Mouse (Mus musculus) adrenal gland, adult (tissue): ENCODE data around the gene Slc25a41.

Experiments used
- DNase-seq, 2 experiments: peaks; one replicate each; pipeline ENCODE4 v3.0.0; 2022 to 2023; ENCODE audit warnings: low spot score in 1 of 2; ENCODE audit not compliant: inconsistent age in 2 of 2

Slc25a41 gene

DNA sequence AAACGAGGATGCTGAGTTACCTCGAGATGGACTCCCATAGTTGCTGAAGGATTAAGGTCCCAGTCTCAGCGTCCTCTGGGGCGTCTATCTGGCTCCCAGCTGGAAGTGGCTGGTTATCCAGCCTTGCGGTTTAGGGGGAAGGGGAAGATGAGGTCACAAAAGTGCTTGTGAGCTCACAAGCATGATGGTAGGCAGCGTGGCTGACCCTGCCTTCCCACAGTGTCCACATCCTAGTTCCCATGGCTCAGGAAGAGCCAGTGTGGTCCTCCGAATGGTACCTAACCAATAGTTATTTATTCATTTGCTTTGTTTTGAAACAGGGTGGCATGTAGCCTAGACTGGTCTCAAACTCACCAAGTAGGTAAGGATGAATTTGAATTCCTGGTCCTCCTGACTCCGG is at the start of gene Slc25a41:
Gene Slc25a41 (minus strand): TSS at position 101 of the 400 bp plus-strand sequence.
- no peak for DNase-seq

DNA sequence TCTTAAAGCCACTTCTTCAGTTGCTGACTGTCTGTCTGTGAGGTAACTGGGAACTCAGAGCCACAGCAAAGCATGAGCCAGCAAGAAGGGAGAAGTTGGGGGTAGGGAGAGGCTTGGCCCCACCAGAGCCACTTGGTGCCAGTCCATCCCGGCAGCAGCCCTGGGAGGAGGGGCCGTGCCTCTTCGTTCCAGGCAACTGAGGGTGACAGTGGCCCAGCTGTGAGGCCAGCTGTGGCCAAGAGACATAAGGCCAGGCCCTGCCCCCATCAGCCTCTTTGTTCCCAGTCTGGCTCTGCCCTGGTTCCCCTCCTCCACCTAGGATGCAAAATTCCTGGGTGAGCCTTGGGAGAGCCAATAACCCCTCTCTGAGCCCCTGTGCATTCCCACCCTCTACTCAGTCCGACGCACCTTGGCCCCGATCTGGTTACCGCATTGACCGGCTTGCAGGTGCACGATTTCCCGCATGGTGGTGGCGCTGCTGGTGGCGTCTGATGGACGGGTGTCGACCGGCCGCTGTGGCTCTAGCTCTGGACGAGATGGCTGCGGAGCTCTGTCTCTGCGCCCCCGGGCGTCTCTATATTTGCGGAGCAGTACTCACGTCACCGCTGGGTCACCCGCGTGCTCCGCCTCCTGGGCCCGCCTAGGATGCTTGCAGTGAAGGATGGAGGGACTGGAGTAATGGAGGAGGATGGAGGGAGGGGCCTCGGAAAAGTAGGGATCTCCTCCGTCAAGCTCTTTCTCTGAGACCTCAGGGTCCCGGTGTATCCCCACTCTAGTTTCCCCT is 45.8 kb upstream of the Slc25a41 start, which contains the start of gene Tubb4a:
Gene Tubb4a (minus strand): TSS at position 734 of the 784 bp plus-strand sequence.
- peak in 1 of 2 experiments; percentile 51 for DNase-seq

- no peak for DNase-seq
Observed at GRCm38 (mm10) chr17:57085970-57086757, 44.7 kb upstream of the Slc25a41 start.

DNA sequence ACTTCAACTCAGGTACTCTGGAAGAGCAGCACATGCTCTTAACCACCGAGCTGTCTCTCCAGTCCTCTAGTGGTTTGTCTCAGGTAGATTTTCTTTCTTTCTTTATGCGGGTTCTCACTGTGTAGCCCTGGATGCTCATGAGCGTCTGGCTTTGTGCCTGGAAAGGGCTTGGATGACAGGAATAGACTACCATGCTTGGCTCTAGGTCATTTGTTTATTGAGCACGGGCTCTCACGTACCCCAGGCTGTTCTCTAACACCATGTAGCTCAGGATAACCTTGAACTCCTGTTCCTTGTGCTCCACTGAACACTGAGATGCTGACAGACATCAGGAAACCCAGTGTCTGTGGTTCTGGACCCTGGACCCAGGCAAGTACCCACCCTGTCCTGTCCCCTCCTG is 41.0 kb upstream of the Slc25a41 start:
- DNase-seq: no peak

GRCm38 (mm10) chr17:57081234-57081842 is 39.9 kb upstream of the Slc25a41 start:
- DNase-seq: no peak

- no peak for DNase-seq
Observed at GRCm38 (mm10) chr17:57079919-57080318, 38.5 kb upstream of the Slc25a41 start.

GRCm38 (mm10) chr17:57078336-57078735 is 36.9 kb upstream of the Slc25a41 start, which contains the start of gene Dennd1c:
Dennd1c (minus strand) TSS chr17:57078514.
- no peak for DNase-seq

- no peak for DNase-seq
Observed at GRCm38 (mm10) chr17:57076916-57077315, 35.5 kb upstream of the Slc25a41 start.

DNA sequence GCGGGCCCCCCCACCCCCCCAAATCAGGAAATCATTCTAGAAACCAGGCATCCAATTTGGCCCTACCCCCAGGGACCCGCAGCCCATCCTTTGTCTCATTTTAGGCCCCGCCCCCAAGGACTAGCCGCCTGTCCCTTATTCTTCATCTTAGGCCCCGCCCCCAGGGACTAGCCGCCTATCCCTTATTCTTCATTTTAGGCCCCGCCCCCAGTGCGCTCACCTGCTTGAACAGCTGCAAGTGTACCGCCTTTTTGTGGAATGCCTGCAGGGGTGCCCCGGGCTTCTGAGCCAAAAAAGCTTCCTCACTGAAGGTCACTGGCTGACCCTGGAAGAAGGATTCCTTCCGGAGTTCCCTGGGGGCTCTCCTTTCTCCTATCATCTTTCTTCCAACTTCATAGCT is 29.2 kb upstream of the Slc25a41 start:
- no peak for DNase-seq

GRCm38 (mm10) chr17:57070272-57070671 is 28.8 kb upstream of the Slc25a41 start:
- DNase-seq: no peak

DNA sequence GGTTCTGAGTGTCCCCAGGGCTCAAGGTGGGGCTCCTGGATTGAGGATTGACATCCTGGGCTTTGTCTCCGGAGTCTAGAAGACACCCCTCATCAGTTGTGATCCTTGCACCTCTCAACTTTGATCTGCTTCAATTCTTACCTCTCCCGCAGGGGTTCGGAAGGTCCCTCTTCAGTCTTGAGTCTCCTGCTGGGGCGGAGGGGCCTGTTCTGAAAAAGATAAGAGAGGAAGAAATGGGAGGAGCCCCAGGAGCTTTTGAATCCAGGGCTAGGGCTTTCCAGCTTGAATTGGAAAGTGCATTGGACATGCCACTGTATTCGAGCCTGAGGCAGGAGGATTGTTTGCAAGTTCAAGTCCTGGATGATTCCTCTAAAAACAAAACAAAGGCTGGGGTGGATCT is 25.5 kb upstream of the Slc25a41 start:
- DNase-seq: no peak

DNA sequence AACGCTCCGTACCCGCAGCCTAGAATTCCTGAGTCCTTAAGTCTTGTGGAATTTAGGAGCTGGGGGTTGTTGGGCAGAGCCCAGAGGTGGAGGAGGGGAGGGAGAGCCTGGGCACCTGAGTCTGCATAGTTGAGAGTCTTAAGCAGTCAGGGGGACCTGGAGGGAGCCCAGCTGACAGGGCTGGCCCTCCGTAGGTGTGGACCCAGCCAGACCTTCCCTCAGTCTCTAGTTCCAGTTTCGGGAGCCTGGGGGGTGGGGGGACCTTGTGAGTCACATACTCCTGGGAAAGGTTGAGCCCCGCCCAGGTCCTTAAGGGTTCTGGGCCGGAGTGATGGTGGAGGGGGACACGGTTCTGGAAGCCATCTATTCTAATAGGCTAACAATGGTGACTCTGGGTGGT is 21.6 kb upstream of the Slc25a41 start:
- DNase-seq: peak in 1 of 2 experiments; percentile 31

GRCm38 (mm10) chr17:57062548-57062947 is 21.1 kb upstream of the Slc25a41 start:
- peak in 1 of 2 experiments; percentile 51 for DNase-seq

GRCm38 (mm10) chr17:57062011-57062521 is 20.6 kb upstream of the Slc25a41 start:
- peak; percentile 32 to 55 for DNase-seq

GRCm38 (mm10) chr17:57061069-57061468 is 19.6 kb upstream of the Slc25a41 start:
- peak; percentile 54 to 77 for DNase-seq

GRCm38 (mm10) chr17:57060231-57060801 is 18.9 kb upstream of the Slc25a41 start:
- DNase-seq: peak; percentile 97 to 99

- peak; percentile 80 to 88 for DNase-seq
Observed at GRCm38 (mm10) chr17:57059486-57059977, 18.1 kb upstream of the Slc25a41 start, which contains the start of gene Slc25a23. Slc25a23 (minus strand) TSS chr17:57059863.

GRCm38 (mm10) chr17:57058891-57059485 is 17.5 kb upstream of the Slc25a41 start, which contains the start of gene Crb3:
Crb3 (plus strand) TSS chr17:57059105.
- peak; percentile 52 to 70 for DNase-seq

DNA sequence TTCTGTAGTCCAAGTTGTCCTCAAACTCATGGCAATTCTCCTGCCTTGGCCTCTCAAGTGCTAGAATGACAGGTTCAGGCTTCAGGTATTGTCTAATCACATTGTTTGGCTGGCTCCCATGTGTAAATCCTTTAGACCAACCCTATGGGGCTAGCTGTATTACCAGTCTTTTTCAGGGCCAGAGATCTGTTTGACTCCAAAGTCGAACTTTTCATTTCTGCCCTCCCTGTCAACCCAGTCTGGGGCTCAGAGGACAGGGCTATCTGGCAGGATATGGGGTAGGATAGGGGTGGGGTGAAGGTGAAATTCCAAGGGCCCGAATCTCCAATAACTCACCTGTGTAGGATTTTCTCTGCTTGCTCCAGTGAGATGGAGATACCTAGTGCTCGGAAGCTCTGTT is 14.8 kb upstream of the Slc25a41 start:
- no peak for DNase-seq

DNA sequence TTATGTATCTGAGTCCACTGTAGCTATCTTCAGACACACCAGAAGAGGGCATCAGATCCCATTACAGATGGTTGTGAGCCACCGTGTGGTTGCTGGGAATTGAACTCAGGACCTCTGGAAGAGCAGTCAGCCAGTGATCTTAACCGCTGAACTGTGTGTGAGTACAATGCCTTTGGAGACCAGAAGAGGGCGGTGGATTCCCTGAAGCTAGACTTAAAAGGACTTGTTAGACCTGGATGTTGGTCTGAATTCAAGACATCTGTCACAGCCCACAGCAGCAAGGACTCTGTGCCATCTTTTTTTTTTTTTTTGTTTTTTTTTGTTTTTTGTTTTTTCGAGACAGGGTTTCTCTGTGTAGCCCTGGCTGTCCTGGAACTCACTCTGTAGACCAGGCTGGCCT is 10.2 kb upstream of the Slc25a41 start:
- peak in 1 of 2 experiments; percentile 32 for DNase-seq
